Mouse (Mus musculus) c-Kit-positive CD71-negative TER-119-negative erythroid progenitor cells, embryonic 14.5 days (primary cell): Measurements from ENCODE around the gene Ift52.
"Not testable (repeated sequence)": the region's sequence is repeated elsewhere in the genome, so short reads cannot be mapped to it uniquely, and the experiment has no call there.

Experiments
- DNase-seq: peaks from one replicate; pipeline ENCODE4 v3.0.0-alpha.2; 2013; ENCODE audit warnings: low read depth

Ift52 gene

DNA sequence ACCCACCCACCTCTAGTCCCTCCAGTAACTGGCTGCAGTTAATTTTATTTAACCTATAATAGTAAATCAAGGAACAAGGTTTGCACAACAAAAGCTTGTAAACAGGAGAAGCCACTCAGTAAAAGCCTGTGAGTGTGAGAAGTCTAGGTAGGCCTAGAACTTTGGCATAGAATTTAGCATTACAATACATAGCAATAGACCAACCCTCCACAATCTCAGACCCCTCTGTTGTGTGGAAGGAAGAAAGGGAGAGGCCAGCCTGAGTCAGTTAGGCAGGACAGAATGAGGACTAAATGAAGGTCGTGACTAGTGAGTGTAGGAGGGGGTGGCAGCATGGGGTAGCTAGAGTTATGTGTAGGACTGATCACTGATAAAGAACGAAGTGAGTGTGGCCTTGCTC, 14.6 kb downstream of the Ift52 start:
- no peak for DNase-seq

DNA sequence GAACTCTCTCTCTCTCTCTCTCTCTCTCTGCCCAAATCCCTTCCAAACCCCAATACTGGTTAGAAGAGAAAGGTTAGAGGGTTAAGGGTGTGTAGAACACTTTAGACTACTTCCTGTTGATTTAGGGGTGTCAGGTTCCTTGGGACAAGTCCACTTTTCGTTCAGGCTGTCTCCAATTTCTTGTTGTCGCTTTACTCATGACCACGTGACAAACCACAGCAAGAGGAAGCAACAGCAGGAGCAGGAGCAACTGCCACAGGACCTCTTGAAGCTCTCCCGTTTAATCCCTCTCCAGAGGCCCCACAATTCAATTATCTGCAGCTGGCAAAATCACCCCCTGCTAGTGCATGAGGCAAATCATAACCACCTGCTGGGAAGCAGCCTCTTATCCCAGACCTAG, 15.5 kb downstream of the Ift52 start:
- no peak for DNase-seq

DNA sequence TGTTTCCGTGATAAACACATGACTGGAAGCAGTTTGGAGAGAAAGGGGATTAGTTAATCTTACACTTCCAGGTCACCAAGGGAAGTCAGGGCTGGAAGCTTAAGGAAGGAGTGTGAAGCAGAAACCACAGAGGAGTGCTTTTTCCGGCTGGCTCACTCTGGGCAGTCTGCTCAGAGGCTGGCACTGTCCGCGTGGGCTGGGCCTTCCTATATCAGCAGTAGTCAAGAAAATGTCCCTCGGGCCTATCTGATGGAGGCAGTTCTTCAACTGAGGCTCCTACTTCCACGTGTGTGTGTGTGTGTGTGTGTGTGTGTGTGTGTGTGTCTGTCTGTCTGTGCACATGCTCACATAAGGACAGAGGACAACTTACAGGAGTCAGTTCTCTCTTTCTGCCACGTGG, 22.8 kb downstream of the Ift52 start:
- DNase-seq = no peak

DNA sequence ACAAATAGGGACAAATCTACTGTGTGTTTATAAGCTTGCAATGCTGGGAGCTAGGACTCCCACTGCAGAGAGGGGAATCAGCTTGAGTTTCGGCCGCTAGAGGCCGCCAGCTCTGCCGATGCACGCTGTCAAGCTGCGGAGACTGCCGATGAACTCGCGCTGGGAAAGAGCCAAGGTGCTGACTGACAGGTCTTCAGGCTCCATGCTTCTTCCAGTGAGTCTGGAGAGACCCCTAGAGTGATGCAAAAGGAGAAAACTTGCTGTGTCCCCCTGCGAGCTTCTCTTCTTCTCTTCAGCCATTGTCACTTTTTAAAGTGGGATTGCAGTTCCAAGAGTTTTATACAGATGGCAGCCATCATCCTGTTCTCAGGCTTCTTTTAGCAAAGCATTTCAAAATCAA, 31.0 kb downstream of the Ift52 start:
- peak; percentile 38 for DNase-seq

DNA sequence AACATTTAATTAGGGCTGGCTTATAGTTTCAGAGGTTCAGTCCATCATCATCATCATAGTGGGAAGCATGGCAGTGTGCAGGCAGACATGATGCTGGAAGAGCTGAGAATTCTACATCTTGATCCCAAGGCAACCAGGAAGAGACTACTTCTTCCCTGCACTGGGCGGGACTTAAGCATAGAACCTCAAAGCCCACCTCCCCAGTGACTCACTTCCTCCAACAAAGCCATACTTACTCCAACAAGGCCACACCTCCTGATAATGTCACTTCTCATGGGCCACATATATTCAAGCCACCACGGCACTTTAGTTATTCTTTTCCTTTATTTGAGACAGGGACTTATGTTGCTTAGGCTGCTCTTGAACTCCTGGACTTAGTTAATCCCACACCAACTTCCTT, 32.0 kb downstream of the Ift52 start:
- no peak for DNase-seq

DNA sequence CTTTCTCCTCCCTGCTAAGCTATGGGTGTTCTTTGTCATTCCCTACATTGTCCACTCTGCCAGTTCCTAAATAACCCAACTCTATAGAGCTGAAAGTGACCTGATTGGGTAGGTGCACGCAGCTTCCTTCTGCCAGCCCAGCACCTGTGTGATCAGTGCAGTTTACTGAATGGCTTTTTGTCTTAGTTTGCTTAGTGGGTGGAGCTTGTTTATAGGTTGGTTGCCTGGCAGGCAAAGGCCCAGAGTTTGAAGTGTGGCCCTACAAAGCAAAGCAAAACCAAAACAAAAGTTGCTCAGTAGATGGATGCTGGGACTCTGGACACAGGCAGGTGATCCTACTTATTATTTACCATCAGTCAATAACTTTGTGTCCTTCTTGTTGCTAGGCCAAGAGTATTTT, 34.5 kb downstream of the Ift52 start:
- DNase-seq = no peak

DNA sequence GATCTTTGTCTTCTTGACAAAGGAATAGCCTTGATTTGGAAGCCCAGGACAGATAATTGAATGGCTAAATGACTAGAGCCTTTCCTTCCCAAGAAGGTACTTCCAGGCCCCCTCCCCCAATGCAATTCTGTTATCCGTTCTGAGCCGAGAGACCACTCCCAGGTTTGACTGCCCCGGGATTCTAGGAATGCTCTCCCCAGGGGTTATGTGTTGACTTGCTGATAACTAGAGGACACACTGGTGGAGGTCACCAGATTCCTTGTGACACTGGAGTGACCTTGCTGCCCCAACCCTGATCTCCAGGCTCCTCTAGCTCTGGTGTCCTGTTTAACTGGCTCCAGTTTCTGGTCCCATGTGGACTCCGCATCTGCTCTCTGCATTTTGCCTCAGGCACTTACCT, 34.9 kb downstream of the Ift52 start:
- no peak for DNase-seq

DNA sequence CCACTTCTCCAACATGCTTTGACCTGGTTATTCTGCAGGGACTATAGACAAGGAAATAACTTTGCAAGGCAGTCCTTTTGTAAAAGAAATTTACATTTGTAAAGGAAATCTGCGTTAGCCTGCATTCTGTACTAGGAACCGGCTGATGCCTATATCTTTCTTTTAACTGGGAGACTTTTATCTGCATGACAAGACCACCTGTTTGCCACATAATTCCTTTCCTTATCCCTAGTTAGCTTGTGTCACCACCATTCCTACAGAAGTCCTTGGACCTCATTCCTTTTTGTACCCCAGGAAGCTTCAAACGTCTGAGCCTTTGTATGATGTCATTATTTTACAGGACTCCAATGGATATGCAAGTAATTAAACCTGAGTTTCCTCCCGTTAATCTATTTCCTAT, 35.7 kb downstream of the Ift52 start:
- DNase-seq = no peak

DNA sequence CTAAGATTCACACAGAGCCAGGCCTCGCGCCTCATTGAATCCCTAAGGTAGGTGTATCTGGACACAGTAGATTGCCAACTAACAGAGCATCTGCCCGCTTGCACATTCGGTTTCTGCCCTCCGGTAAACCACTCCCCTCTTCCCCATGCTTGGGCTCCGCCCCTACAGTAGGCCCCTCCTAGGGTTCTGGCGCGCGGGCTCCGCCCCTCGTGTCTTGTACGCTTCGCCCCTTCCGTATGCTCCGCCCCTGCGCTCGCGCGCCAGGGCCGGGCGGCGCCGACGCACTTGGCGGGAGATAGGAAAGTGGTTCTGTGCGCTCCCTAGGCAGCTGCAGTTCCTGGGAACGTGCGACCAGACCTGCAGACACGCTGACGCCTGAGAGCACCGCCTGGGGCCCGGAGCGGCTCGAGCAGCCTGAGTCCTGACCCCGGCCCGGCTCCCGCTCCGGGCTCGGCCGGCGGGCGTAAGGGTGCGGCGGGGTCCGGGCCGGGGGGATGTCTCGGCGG, 37.2 kb downstream of the Ift52 start, which contains the start of gene Mybl2:
TSS of gene Mybl2 (plus strand) at position 353 of the 506 bp plus-strand sequence.
- peak; percentile 94 for DNase-seq

DNA sequence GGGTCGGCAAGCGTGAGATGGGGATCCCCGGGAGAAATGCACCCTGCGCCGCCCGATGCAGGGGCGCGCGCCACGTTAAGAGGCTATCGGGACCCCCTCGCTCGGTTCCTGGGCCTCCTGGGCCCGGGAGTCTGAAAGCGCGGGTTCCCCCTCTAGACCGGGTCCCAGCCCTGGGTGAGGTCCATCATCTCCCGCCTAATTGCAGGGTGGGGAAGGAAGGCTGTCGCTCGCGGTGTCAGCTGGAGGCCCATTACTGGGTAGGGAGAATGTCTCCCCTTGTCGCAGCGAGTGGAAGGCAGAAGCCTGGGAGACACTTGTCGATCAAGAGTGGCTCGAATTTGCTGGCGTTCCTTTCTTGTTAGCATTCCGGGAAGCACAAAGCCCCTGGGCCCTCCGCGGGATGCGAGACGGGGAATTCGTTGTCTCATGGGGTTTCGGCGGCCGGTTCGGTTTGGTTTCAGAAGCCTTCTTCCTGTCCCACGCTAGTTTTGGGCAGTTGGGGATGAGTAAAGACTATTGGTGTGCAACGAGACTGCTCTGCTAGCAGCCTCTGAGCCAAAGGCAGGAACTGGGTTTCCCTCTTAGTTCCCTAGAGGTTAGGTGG, 37.8 kb downstream of the Ift52 start:
- DNase-seq = peak; percentile 12

DNA sequence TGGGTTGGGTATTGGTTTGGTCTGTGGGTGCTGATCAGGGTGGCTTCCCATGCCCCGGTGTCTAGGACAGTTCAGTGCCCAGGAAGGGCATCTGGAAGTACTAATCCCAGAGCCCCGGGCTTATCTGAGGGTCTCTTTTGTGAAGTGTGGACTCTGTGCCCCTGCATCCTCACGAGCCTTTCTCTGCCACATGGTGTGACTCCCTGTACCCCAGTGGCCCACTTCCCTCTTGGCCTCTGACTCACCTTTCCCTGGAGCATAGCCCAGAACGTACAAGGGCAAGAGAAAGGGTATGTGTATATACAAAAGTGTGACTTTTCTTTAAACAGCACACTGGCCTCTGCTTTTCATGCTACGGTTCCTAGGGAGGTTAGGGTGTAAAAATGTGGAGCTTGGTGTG, 38.6 kb downstream of the Ift52 start:
- peak; percentile 22 for DNase-seq

DNA sequence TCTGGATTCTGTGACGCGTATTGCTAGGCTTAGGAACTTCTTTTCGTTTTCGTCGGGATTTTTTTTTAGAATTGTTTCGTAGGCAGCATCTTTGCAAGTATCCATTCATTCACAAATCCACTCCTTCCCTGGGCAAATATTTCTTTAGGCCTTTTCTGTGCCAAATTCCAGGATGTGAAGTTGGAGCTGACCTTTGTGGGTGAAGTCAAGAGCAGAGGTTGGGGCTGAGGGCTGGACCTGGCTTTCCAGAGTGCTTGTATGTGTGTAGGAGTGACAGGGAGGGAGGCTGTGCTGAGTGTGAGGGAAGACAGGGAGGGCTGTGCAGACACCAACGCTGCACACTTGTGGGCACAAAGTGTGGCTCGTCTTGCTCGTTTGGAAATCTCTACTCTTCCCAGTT, 39.4 kb downstream of the Ift52 start:
- no peak for DNase-seq

DNA sequence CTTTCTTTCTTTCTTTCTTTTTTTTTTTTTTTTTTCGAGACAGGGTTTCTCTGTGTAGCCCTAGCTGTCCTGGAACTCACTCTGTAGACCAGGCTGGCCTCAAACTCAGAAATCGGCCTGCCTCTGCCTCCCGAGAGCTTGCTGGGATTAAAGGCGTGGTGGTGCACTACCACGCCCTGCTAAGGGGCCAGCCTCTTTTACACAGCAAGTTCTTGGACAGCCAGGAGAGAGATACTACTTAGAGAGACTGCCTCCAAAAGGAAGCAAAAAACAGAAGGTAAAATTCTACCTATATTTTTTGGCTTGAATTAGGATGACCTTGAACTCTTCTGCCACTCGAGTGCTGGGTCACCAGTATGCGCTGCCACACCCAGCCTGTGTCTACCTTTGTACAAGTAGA, 41.8 kb downstream of the Ift52 start:
- not testable (repeated sequence) for DNase-seq

DNA sequence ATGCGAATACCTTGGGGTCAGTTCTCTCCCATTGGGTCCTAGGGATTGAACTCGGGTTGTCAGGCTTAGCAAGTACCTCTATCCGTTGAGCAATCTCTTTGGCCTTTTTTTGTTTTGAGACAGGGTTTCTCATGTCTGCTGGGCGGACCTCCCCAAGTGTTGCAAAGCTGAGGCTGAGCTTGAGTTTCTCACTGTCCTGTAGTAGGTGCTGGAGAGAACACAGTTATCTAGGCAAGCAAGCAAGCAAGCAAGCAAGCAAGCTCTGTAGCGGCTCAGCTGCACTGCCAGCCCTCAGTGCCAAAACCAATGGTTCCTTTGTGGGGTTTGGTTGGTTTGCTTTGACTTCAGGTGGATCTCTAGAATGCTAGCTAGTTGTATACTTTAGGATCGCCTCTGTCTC, 43.5 kb downstream of the Ift52 start:
- no peak for DNase-seq

DNA sequence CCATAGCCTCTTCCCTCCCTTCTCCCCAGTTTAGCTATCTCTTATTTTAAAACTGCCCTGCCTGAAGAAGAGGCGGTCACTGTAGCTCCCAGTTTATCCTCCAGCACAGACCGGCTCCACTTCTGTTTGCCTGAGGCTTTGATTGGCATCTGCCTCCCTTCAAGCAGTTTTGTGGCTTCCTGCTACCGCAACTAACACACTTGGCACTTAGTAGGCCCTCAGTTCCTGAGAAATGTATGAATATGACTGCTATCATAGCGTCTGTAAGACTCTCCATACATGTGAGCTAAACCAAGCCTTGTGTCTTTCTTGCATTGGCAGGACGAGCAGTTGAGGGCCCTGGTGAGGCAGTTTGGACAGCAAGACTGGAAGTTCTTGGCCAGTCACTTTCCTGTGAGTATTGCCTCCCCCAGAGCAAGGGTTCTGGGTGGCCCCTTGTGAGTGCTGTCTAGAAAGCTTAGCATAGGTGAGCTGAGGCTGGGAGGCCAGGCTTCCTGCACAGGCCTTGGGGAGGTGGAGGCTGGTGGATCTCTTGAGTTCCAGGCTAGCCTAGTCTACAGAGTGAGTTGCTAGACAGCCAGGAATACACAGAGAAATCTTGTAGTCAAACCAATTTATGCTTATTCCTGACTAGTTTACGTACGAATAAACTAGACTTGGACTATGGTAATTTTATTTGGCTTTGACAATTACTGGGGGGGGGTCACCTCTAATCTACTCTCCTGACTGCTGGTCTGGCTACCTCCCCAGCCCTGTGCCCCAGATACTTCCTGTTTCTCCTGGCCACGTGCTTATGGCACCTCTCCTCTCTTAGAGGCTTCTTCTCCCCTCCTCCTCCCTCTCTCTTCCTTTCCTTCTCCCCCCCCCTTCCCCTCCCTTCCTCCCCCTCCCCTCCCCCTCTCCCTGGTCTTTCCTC, 44.3 kb downstream of the Ift52 start:
- DNase-seq = no peak

DNA sequence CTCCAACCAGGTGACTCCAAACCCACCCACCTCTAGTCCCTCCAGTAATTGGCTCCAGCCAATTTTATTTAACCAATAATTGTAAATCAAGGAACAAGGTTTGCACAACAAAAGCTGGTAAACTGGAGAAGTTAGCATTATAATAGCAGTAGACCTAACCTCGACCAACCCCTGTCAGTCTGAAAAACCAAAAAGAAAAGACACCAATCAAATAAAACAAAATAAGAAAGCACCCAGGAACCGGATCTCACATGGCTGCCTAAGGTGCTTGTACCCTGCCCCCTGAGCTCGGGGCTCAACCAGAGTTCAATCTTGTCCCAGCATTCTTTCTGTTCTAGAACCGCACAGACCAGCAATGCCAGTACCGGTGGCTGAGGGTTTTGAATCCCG, 45.0 kb downstream of the Ift52 start:
- no peak for DNase-seq

DNA sequence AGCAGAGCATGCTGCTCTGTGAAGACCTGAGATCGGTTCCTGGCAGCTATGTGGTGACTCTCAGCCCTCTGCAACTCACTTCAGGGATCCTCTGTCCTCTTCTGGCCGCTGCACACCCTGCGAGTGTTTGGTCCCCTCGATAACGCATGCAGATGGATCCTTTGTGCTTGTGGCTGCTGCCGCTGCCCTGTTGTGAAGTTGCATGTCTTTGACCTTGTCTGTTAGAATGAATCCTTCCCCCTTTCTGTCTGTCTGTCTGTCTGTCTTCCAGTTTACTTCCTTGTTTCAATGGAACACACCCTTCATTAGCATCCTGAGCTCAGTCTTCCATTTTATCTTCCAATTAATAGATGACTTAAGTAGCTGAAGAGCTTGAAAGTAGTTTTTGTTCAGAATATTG, 49.2 kb downstream of the Ift52 start:
- DNase-seq = no peak

DNA sequence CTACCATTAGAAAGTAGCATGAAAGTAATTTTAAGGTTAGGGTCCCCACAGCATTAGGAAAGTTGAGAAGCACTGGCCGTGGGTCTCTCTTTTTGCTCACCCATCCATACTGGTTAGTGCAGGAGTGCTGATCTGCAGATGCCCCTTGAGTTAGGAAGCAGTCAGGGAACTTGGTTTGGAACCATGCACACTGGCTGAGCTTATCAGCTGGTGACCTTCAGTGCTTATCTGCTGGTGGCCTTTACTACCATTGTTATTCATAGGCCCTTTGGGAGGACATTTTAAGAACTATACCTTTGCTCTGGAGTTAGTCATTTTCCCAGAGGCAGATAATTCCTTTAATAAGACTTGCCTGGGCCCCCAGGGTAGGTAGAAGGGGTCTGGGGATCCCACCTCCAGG, 50.1 kb downstream of the Ift52 start:
- DNase-seq = no peak

DNA sequence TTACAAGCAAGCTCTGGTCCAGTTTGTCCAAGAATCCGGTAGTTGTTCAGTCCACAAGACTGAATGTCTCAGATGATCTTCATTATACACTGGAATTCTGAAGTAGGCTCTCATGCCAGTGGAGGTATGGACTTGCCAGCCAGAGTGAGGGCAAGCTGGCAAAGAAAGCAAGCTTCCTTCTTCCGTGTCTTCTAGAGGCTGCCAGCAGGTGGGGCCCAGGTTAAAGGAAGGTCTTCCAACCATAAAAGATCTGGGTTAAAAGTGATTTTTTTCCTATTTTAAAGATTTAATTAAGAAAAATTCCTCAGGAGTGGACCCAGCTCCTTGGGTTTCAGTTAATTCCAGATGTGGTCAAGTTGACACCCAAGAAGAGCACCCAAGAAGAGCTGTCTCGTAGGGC, 53.1 kb downstream of the Ift52 start:
- DNase-seq = no peak

DNA sequence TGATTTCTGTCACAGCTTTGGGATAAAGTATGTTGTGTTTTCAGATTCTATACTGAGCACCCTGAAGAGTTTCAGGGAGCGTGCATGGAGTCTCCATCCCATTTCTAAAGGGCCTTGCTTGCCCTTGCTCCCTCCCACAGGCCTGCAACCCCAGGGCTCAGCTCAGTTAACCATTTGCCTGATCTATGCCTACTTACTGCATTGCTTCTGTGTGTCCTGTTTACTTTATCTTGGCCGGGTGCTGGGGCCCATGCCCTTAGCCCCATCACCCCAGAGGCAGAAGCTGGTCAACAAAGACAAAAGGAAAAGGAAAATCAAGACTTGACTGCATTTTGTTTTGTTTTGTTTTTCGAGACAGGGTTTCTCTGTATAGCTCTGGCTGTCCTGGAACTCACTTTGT, 54.4 kb downstream of the Ift52 start:
- no peak for DNase-seq

DNA sequence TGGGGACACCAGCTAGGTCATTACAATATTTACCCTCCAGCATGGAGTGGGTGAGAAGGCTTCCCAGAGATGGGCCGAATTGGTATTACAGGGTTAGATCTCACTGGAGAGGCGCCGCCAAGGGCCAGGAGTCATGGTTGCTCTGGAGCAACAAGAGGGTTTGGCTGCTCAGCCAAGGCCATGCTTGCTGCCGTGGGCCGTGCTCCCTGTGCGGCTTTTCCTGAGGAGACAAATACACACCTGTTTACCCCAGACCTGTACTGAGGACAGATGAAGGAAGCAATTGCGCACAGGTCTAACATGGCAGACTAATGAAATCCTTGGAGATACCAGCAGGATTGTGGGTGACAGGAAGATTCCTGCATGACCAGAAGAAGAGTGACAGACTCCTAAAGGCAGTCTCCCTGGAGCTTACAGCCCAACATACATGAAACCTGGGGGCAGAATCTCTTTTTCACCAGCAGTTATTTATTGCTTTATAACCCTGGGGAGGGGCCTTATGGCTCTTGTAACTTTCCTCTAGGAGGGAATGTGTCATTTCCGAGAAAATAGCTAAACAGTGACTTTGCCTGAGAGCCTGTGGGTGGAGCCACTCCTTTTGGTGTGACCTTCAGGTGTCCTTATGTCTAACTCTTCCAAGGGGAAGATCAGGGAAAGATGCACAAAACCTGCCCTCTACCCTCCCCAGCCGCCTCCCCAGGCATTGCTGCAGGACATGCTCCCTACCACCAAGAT, 56.0 kb downstream of the Ift52 start:
- no peak for DNase-seq

DNA sequence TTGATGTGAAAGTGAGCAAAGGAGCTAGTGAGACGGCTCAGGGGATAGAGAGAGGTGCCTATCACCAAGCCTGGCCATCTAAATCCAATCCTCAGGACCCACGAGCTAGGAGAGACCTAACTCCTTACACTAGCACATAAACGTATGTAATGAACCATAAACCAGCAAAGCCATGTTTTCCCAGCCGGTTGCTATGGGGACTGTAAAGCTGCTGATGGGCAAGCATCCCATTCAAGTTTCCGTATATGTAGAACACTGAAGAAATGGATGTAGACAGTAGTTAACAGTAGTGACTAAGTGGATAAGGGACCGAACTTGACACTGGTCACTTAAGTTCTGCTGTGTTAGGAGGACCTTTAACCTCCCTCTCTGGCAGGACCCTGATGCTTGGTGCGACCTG, 56.9 kb downstream of the Ift52 start:
- DNase-seq = no peak

DNA sequence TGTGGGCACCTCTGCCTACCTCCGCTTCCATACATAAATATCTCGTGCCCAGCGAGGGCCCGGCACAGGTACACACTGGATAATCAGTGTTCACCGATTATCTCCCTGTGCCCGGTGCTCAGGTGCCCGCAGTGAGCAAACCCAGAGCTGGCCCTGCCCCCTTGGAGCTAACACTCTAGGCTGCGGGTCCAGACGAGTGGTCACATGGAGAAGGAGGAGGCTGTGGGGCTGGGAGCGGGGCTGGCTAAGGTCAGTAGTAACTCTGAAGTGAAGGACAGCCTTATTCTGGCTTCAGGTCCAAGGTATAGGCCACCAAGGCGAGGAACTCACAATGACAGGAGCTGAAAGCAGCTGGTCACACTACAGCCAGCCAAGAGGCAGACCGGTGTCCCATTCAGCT, 57.7 kb downstream of the Ift52 start:
- no peak for DNase-seq
